Mouse (Mus musculus): Measurements from ENCODE around the gene Surf4.
A peak's percentile ranks its signal among the peaks of the same experiment; 100 is the strongest.

DNA sequence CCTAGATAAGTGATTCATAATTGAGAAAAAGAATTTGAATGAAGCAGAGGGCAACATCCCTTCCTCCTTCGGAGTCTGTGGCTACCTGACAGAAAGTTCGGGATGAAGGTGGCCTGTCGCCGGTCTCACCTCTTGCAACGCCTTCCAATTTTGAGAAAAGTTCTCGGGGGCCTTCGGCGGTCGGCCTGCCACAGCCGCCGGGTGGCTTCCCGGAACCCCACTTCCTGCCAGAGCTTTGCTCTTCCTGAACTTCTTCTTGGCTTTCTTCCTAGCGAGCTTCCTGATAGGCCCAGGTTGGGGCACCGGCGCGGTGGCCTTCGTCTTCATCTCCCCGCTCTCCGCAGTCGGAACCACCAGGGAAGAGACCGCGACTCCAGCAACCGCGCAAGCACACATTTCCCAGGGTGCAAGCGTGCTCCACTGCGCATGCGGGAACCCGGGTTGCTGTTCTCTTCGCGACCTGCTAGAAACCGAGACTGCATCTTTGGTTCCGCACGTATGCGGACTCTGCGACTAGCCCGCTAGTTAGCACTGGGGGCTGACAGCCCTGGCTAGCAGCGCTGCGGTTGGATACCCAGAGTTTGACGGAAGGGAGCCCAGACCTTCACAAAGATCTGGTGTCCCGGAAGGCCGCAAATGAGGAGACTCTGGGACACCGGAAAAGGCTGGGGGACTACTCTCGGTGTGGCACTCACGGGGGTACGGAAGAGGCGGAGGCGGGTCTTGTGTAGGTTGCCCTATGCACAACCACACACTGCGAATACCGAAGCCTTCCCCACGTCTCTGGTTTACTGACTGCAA is 30.4 kb upstream of the Surf4 start, which contains the start of gene Rexo4:
- TF ChIP-seq POLR2A (IDR thresholded peaks at IDR 0.05; ENCODE audit: borderline replicate concordance, extremely low read depth, insufficient read depth, insufficient read length, poor library complexity, severe bottlenecking) (peak; percentile 55; the same call in 1 of the 2 replicates), CTCF (IDR thresholded peaks at IDR 0.05; ENCODE audit: borderline replicate concordance, extremely low read depth, insufficient read depth, insufficient read length) (no peak)

Data from brain, embryonic 14.5 days (tissue).